Mouse (Mus musculus): ENCODE measurements at regions not wholly inside any gene's neighbourhood (a gene's known extent, or its start where the extent isn't known, plus 50 kb on each side); places are given as distances from the start of the nearest gene placed in this dataset.
"Not testable (repeated sequence)": the region's sequence is repeated elsewhere in the genome, so short reads cannot be mapped to it uniquely, and the experiment has no call there.

- no peak overlapping the region for H3K9ac ChIP-seq (replicated peaks; ENCODE audit: low read length)
- no peak overlapping the region for H3K4me3 ChIP-seq (ENCODE audit: low read length)
- ATAC-seq (ENCODE audit: low FRiP score, low TSS enrichment): peak; percentile 93
- no peak overlapping the region for H3K4me2 ChIP-seq (replicated peaks; ENCODE audit: low read depth, low read length)
- no peaks in the 10 kb centered on the region for H3K4me1 ChIP-seq (ENCODE audit: insufficient read depth, low read length)
- H3K36me3 ChIP-seq (ENCODE audit: insufficient read depth, low read length): no peaks in the 10 kb centered on the region
- no peaks in the 10 kb centered on the region for H3K9me3 ChIP-seq (ENCODE audit: low read length)
- WGBS: 19% methylated on average over 6 of the region's 6 CpGs
- no peaks in the 10 kb centered on the region for H3K27me3 ChIP-seq (ENCODE audit: insufficient read depth, low read length)
- peak overlapping the region; percentile 3; the same call in 1 of the 2 replicates for H3K27ac ChIP-seq (ENCODE audit: low read length)
These were observed 591.5 kb upstream of the Ptbp2 start for GRCm38 (mm10) chr3:120375688-120376289.

DNA sequence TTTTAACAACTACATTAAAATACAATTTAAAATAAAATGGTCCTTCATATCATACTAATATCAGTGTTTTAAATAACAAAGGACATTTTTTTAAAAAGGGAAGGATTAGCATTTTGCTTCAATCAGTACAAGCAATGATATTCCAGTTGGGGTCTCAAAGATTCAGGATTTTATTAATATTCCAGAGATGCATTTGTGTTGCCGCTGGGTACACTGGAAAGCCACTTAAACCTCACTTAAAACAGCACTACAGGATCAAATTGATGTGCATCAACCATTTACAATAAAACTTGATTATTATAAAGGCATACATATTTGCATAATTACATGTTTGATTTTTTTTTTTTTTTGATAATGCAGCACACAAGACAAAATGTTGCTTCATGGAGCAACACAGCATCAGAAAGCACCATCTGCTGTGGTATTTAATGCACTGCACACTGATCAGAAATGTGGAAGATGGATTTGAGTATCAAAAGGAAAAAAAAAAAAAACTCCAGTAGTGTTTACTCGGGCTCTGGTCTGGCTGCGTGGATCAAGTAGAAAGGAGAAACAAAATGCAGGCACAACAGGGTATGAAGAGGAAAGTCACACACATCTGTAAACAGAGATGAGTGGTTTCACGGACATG is 558.6 kb upstream of the Ptbp2 start:
- Histone ChIP-seq H3K4me1 (ENCODE audit: insufficient read depth, low read length) (no peaks in the 10 kb centered on the region), H3K27me3 (ENCODE audit: insufficient read depth, low read length) (no peaks in the 10 kb centered on the region), H3K27ac (ENCODE audit: low read length) (no peak overlapping the region), H3K4me2 (replicated peaks; ENCODE audit: low read depth, low read length) (no peak overlapping the region), H3K4me3 (ENCODE audit: low read length) (no peak overlapping the region), H3K9ac (replicated peaks; ENCODE audit: low read length) (no peak overlapping the region), H3K36me3 (ENCODE audit: insufficient read depth, low read length) (no peaks in the 10 kb centered on the region), H3K9me3 (ENCODE audit: low read length) (no peaks in the 10 kb centered on the region)
- 77% methylated on average over 4 of the region's 4 CpGs for WGBS
- no peak for ATAC-seq (ENCODE audit: low FRiP score, low TSS enrichment)

DNA sequence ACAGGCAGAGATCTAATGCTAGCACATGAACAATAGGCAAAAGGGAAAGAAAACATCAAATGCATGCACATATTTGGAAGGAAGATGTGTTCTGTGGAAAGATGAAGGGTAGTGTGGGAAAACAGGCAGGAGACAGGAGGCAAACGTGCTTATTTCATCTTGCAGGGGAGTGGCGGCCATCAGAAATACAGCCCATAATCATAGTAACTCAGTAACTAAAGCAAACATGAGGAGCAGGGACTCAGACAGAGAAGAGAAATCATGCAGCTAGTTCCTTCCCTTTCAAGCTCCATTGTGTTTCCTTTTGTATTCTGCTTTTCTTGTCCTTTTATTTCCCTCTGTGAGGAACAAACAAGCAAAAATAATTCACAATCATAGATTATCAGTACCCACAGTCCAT is 557.6 kb upstream of the Ptbp2 start:
- WGBS: 48% methylated on average over 2 of the region's 2 CpGs
- no peaks in the 10 kb centered on the region for H3K36me3 ChIP-seq (ENCODE audit: insufficient read depth, low read length)
- H3K27me3 ChIP-seq (ENCODE audit: insufficient read depth, low read length): no peaks in the 10 kb centered on the region
- no peak overlapping the region for H3K9ac ChIP-seq (replicated peaks; ENCODE audit: low read length)
- no peak overlapping the region for H3K4me2 ChIP-seq (replicated peaks; ENCODE audit: low read depth, low read length)
- H3K4me1 ChIP-seq (ENCODE audit: insufficient read depth, low read length): no peaks in the 10 kb centered on the region
- H3K4me3 ChIP-seq (ENCODE audit: low read length): no peak overlapping the region
- H3K27ac ChIP-seq (ENCODE audit: low read length): no peak overlapping the region
- no peak for ATAC-seq (ENCODE audit: low FRiP score, low TSS enrichment)
- H3K9me3 ChIP-seq (ENCODE audit: low read length): no peaks in the 10 kb centered on the region

- H3K4me3 ChIP-seq (ENCODE audit: low read length): no peak overlapping the region
- H3K4me2 ChIP-seq (replicated peaks; ENCODE audit: low read depth, low read length): no peak overlapping the region
- no peaks in the 10 kb centered on the region for H3K4me1 ChIP-seq (ENCODE audit: insufficient read depth, low read length)
- 72% methylated on average over 7 of the region's 7 CpGs for WGBS
- H3K36me3 ChIP-seq (ENCODE audit: insufficient read depth, low read length): no peaks in the 10 kb centered on the region
- H3K27ac ChIP-seq (ENCODE audit: low read length): no peak overlapping the region
- no peaks in the 10 kb centered on the region for H3K27me3 ChIP-seq (ENCODE audit: insufficient read depth, low read length)
- ATAC-seq (ENCODE audit: low FRiP score, low TSS enrichment): no peak
- H3K9ac ChIP-seq (replicated peaks; ENCODE audit: low read length): no peak overlapping the region
- H3K9me3 ChIP-seq (ENCODE audit: low read length): no peaks in the 10 kb centered on the region
These were observed 551.7 kb upstream of the Ptbp2 start for GRCm38 (mm10) chr3:120335843-120336585.

- H3K36me3 ChIP-seq (ENCODE audit: insufficient read depth, low read length); ATAC-seq (ENCODE audit: low FRiP score, low TSS enrichment); H3K27ac ChIP-seq (ENCODE audit: low read length); H3K27me3 ChIP-seq (ENCODE audit: insufficient read depth, low read length); H3K4me1 ChIP-seq (ENCODE audit: insufficient read depth, low read length); H3K4me2 ChIP-seq (replicated peaks; ENCODE audit: low read depth, low read length); H3K4me3 ChIP-seq (ENCODE audit: low read length); H3K9ac ChIP-seq (replicated peaks; ENCODE audit: low read length); H3K9me3 ChIP-seq (ENCODE audit: low read length): not testable (repeated sequence)
- 91% methylated on average over 3 of the region's 3 CpGs for WGBS
These were observed 522.8 kb upstream of the Ptbp2 start for GRCm38 (mm10) chr3:120307042-120307441.

- 81% methylated on average over 8 of the region's 8 CpGs for WGBS
- no peak overlapping the region for H3K9ac ChIP-seq (replicated peaks; ENCODE audit: low read length)
- H3K27me3 ChIP-seq (ENCODE audit: insufficient read depth, low read length): no peaks in the 10 kb centered on the region
- no peak overlapping the region for H3K4me3 ChIP-seq (ENCODE audit: low read length)
- no peak for ATAC-seq (ENCODE audit: low FRiP score, low TSS enrichment)
- no peak overlapping the region for H3K27ac ChIP-seq (ENCODE audit: low read length)
- H3K4me1 ChIP-seq (ENCODE audit: insufficient read depth, low read length): no peaks in the 10 kb centered on the region
- H3K4me2 ChIP-seq (replicated peaks; ENCODE audit: low read depth, low read length): no peak overlapping the region
- no peaks in the 10 kb centered on the region for H3K36me3 ChIP-seq (ENCODE audit: insufficient read depth, low read length)
- H3K9me3 ChIP-seq (ENCODE audit: low read length): no peaks in the 10 kb centered on the region
These were observed 521.3 kb upstream of the Ptbp2 start for GRCm38 (mm10) chr3:120305608-120306007.

Data from kidney, embryonic 16.5 days (tissue).